Mouse (Mus musculus): Measurements from ENCODE around the gene Vgll3. TPM values are rescaled to one million over a fixed set of nuclear protein-coding genes. Genes with fewer than 3 reads are reported as not detected.

Gene Vgll3
- 0.47 and 0.60 TPM in 2 replicates for polyA plus RNA-seq (2014; fragmentation: Nextera tagmentation; extraction: Ambion mirVana)

DNA sequence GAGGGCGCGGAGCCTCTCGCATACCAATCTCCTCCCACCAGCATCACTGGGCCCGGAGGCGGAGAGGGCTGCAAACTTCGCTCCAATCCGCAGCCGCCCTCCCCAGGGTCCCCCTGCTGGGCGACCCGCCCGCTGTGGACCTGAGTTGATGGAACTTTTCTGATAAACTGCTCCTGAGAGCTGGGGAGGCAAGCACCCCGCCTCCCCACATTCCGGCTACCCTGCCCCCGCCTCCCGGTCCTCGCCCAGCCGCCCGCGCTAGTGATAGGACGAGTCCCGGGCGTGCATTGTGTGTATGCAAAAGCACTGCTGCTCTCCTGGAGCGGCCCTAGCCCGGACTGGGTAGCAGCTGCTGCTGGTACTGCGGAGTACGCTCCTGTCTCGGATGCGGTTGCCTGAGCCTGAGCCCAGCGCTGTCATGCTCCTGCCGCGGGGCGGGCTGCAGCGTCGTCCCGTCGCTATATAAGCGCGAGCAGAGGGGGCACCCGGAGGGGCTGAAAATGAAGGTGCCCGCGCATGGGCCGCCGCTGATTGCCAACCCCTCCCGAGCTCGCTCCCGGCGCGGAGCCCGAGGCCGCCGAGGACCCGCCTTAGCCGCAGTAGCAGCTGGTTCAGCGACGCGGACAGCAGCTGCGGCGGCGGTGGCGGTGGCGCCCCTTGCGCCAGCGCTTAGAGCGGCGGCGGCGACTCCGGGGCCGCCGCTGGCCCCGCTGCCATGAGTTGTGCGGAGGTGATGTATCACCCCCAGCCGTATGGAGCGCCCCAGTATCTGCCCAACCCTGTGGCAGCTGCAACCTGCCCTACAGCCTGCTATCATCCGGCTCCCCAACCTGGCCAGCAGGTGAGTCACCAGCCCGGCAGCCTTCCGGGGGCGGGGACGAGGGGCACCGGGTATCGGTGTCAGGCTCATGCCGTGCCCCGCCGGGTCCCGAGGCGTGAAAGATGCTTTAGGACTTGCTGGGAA lies at the start of gene Vgll3:
Vgll3 (plus strand) TSS at position 340 of the 964 bp plus-strand sequence.
- Histone ChIP-seq H3K36me3 (ENCODE audit: control insufficient read depth, insufficient read depth, low read length) (no peaks in the 10 kb centered on the region), H3K4me1 (replicated peaks; ENCODE audit: control insufficient read depth, insufficient read depth, low read length) (peaks cover 3% of the 10 kb centered on the region; the same call in 1 of the 2 replicates), H3K27ac (ENCODE audit: low read depth, low read length) (no peak within 1 kb of the TSS), H3K9me3 (ENCODE audit: control insufficient read depth, low read length) (no peaks in the 10 kb centered on the region), H3K9ac (ENCODE audit: low read depth, low read length) (no peak within 1 kb of the TSS), H3K4me2 (peak within 1 kb of the TSS; percentile 83), H3K27me3 (replicated peaks; ENCODE audit: control insufficient read depth, insufficient read depth, low read length) (peaks cover 19% of the 10 kb centered on the region), H3K4me3 (ENCODE audit: low read depth, low read length) (peak within 1 kb of the TSS; percentile 54)
- peak; percentile 51 for DNase-seq (ENCODE audit: low spot score)
- under 1% methylated on average over 84 of the region's 86 CpGs for WGBS
- ATAC-seq (replicated peaks; ENCODE audit: low FRiP score) = peak; percentile 86

DNA sequence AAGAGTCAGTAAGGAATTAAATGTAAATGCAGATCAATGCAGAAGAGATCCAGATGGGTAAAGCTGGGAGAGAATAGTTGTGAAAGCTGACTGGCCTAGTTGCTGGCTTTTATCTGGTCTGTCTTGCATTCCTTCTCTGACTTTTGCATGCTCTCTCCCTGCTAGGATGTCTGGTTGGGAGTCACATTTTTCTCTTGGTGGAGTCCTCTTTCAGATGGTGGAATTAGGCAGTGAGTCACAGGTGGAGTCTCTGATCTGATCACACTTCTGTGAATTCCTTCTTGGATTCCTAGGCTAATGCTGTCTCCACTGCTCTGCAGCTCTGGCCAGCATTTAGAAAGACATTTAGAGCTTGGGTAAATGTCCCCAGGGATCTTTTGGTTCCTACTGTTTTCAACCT lies 49.1 kb upstream of the Vgll3 start:
- Histone ChIP-seq H3K4me1 (replicated peaks; ENCODE audit: control insufficient read depth, insufficient read depth, low read length) (no peaks in the 10 kb centered on the region), H3K9me3 (ENCODE audit: control insufficient read depth, low read length) (no peaks in the 10 kb centered on the region), H3K4me3 (ENCODE audit: low read depth, low read length) (no peak overlapping the region), H3K36me3 (ENCODE audit: control insufficient read depth, insufficient read depth, low read length) (no peaks in the 10 kb centered on the region), H3K9ac (ENCODE audit: low read depth, low read length) (no peak overlapping the region), H3K4me2 (no peak overlapping the region), H3K27me3 (replicated peaks; ENCODE audit: control insufficient read depth, insufficient read depth, low read length) (no peaks in the 10 kb centered on the region), H3K27ac (ENCODE audit: low read depth, low read length) (no peak overlapping the region)
- no peak for DNase-seq (ENCODE audit: low spot score)
- no peak for ATAC-seq (replicated peaks; ENCODE audit: low FRiP score)

DNA sequence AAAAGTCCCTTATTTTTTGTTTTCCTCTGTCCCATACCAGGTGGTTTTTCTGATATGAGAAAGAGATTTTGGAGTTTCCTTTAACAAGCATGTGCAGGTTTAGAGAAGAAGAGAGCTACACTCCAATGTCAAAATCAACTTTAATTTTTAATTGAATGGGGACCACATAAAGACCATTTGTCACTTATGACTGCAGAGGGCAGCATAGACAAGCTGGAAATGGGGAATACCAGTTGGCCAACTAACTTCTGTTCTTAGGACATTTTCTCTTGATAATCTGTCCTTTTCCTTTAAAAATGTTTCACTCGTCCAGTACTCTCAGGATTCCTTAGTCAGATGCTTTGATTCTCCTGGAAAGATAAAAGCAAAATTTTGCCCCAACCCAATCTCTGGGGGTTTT lies 29.1 kb upstream of the Vgll3 start:
- Histone ChIP-seq H3K36me3 (ENCODE audit: control insufficient read depth, insufficient read depth, low read length) (no peaks in the 10 kb centered on the region), H3K9ac (ENCODE audit: low read depth, low read length) (no peak overlapping the region), H3K4me3 (ENCODE audit: low read depth, low read length) (no peak overlapping the region), H3K4me1 (replicated peaks; ENCODE audit: control insufficient read depth, insufficient read depth, low read length) (no peaks in the 10 kb centered on the region), H3K27ac (ENCODE audit: low read depth, low read length) (no peak overlapping the region), H3K27me3 (replicated peaks; ENCODE audit: control insufficient read depth, insufficient read depth, low read length) (no peaks in the 10 kb centered on the region), H3K9me3 (ENCODE audit: control insufficient read depth, low read length) (no peaks in the 10 kb centered on the region), H3K4me2 (no peak overlapping the region)
- ATAC-seq (replicated peaks; ENCODE audit: low FRiP score) (no peak), DNase-seq (ENCODE audit: low spot score) (no peak)
- 48% methylated on average over 1 of the region's 1 CpGs for WGBS

DNA sequence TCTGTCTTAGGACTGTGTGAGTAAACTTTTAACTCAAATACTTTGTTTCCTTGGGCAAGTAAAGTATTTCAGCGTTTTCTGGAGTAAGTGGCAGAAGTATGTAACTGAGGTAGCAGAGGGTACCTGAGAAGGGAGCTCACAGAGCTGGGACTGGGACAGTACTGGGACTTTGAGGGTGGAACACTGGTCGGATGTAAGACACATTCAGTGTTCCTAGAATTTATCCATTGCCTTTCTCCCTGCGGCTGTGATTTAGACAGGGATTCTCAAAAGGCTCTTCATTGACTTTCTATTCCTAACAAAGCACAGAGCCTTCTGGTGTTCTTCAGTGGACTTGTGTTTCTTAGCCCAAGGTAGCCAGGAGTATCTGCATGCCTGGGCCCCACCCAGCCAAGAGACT lies 1.0 kb downstream of the Vgll3 start:
- DNase-seq (ENCODE audit: low spot score) = no peak
- Histone ChIP-seq H3K36me3 (ENCODE audit: control insufficient read depth, insufficient read depth, low read length) (no peaks in the 10 kb centered on the region), H3K4me3 (ENCODE audit: low read depth, low read length) (no peak overlapping the region), H3K9ac (ENCODE audit: low read depth, low read length) (no peak overlapping the region), H3K4me2 (no peak overlapping the region), H3K27me3 (replicated peaks; ENCODE audit: control insufficient read depth, insufficient read depth, low read length) (peaks cover 19% of the 10 kb centered on the region), H3K4me1 (replicated peaks; ENCODE audit: control insufficient read depth, insufficient read depth, low read length) (peaks cover 3% of the 10 kb centered on the region; the same call in 1 of the 2 replicates), H3K27ac (ENCODE audit: low read depth, low read length) (no peak overlapping the region), H3K9me3 (ENCODE audit: control insufficient read depth, low read length) (no peaks in the 10 kb centered on the region)
- no peak for ATAC-seq (replicated peaks; ENCODE audit: low FRiP score)
- 21% methylated on average over 3 of the region's 3 CpGs for WGBS

DNA sequence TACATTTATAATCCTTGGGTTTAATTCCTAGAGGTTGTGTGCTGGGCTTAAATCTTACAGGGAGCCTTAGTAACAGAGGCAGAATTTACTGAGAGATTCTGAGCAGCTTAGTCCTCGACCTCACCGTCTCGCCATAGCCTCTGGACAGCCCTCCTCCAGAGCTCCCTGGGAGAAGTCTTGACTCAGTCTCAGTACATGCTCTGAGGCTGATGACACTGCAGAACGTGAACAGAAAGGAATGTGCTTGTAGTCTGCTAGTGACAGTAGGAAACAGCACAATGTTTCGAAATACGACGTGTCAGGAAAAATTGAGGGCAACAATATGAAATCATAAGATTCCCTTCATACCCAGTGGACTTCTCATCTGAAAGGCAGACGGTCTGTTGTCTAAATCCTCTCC lies 3.7 kb downstream of the Vgll3 start:
- peaks cover 19% of the 10 kb centered on the region for H3K27me3 ChIP-seq (replicated peaks; ENCODE audit: control insufficient read depth, insufficient read depth, low read length)
- 67% methylated on average over 8 of the region's 8 CpGs for WGBS
- DNase-seq (ENCODE audit: low spot score) = no peak
- peaks cover 3% of the 10 kb centered on the region; the same call in 1 of the 2 replicates for H3K4me1 ChIP-seq (replicated peaks; ENCODE audit: control insufficient read depth, insufficient read depth, low read length)
- no peaks in the 10 kb centered on the region for H3K36me3 ChIP-seq (ENCODE audit: control insufficient read depth, insufficient read depth, low read length)
- H3K9me3 ChIP-seq (ENCODE audit: control insufficient read depth, low read length) = no peaks in the 10 kb centered on the region
- no peak overlapping the region for H3K9ac ChIP-seq (ENCODE audit: low read depth, low read length)
- no peak overlapping the region for H3K27ac ChIP-seq (ENCODE audit: low read depth, low read length)
- H3K4me2 ChIP-seq = no peak overlapping the region
- H3K4me3 ChIP-seq (ENCODE audit: low read depth, low read length) = no peak overlapping the region
- no peak for ATAC-seq (replicated peaks; ENCODE audit: low FRiP score)

DNA sequence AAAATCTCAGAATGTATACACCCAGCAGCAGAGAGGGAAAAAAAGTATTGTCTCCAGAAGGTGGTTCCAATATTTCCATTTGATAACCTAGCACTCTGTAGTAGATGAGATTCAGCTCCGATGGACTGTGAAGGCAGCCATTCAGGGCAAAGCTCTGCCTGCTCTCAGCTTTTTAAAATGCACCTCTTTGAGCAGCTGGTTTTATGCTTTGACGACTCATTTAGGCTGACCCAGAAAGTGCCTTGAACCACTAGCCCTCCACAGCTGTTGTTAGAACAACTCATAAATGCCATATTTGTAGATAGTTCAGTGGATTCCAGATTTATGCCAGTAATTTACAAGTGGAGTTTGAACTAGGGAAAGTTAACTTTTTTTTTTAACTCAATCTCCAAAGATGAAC lies 5.7 kb downstream of the Vgll3 start:
- no peak for DNase-seq (ENCODE audit: low spot score)
- H3K36me3 ChIP-seq (ENCODE audit: control insufficient read depth, insufficient read depth, low read length) = no peaks in the 10 kb centered on the region
- WGBS = 73% methylated on average over 2 of the region's 2 CpGs

DNA sequence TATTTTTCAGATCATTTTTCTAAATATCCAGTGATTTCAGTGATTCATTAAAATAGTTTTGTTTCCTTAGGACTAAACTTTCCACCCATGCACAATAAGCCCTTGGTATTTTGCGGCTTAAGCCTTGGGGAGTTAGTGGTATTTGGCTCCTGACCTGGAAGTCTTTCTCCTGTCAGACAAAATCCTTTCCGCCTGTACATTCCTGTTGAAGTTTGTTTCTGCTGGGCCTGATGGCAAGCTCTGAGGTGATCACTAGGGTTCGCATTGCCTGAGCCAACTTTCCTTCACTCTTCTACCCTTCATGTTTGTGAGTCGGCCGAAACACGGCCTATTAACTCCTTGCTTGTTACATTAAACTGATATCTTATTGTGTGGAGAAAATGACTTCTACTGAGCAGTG lies 8.7 kb downstream of the Vgll3 start:
- 84% methylated on average over 6 of the region's 6 CpGs for WGBS
- Histone ChIP-seq H3K9me3 (ENCODE audit: control insufficient read depth, low read length) (no peaks in the 10 kb centered on the region), H3K4me1 (replicated peaks; ENCODE audit: control insufficient read depth, insufficient read depth, low read length) (no peaks in the 10 kb centered on the region), H3K27me3 (replicated peaks; ENCODE audit: control insufficient read depth, insufficient read depth, low read length) (no peaks in the 10 kb centered on the region), H3K4me3 (ENCODE audit: low read depth, low read length) (no peak overlapping the region), H3K4me2 (no peak overlapping the region), H3K9ac (ENCODE audit: low read depth, low read length) (no peak overlapping the region), H3K27ac (ENCODE audit: low read depth, low read length) (no peak overlapping the region), H3K36me3 (ENCODE audit: control insufficient read depth, insufficient read depth, low read length) (no peaks in the 10 kb centered on the region)
- no peak for ATAC-seq (replicated peaks; ENCODE audit: low FRiP score)
- DNase-seq (ENCODE audit: low spot score) = no peak

More for the DNA sequence above, 5.7 kb downstream of the Vgll3 start:
- Histone ChIP-seq H3K4me2 (no peak overlapping the region), H3K4me1 (replicated peaks; ENCODE audit: control insufficient read depth, insufficient read depth, low read length) (no peaks in the 10 kb centered on the region; the same call in 1 of the 2 replicates), H3K27me3 (replicated peaks; ENCODE audit: control insufficient read depth, insufficient read depth, low read length) (peaks cover 5% of the 10 kb centered on the region), H3K4me3 (ENCODE audit: low read depth, low read length) (no peak overlapping the region), H3K9ac (ENCODE audit: low read depth, low read length) (no peak overlapping the region), H3K9me3 (ENCODE audit: control insufficient read depth, low read length) (no peaks in the 10 kb centered on the region), H3K27ac (ENCODE audit: low read depth, low read length) (no peak overlapping the region)
- no peak for ATAC-seq (replicated peaks; ENCODE audit: low FRiP score)

DNA sequence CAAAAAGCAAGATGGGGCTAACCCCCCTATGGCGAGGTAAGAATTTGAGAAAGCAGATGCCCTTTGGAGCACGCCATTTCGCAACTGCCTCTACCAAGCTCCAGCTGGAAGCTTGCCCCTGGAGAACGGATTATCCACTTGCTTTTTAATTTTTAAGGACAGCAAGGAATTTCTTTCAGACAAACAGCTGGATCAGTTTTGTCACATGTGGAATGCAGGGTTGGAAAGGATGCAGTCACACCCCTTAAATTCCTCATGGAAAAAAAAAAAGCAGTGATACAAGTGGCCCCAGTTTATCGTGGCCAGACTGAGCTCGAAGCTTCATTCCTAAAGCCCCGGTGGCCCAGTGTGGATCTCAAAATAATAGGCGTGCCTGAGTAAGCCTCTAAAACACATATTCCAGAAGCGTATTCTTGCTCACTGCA lies 13.1 kb downstream of the Vgll3 start:
- no peaks in the 10 kb centered on the region for H3K9me3 ChIP-seq (ENCODE audit: control insufficient read depth, low read length)
- no peak overlapping the region for H3K9ac ChIP-seq (ENCODE audit: low read depth, low read length)
- H3K4me3 ChIP-seq (ENCODE audit: low read depth, low read length) = no peak overlapping the region
- no peaks in the 10 kb centered on the region for H3K36me3 ChIP-seq (ENCODE audit: control insufficient read depth, insufficient read depth, low read length)
- H3K4me1 ChIP-seq (replicated peaks; ENCODE audit: control insufficient read depth, insufficient read depth, low read length) = no peaks in the 10 kb centered on the region
- DNase-seq (ENCODE audit: low spot score) (no peak), ATAC-seq (replicated peaks; ENCODE audit: low FRiP score) (no peak)
- no peaks in the 10 kb centered on the region for H3K27me3 ChIP-seq (replicated peaks; ENCODE audit: control insufficient read depth, insufficient read depth, low read length)
- no peak overlapping the region for H3K4me2 ChIP-seq
- no peak overlapping the region for H3K27ac ChIP-seq (ENCODE audit: low read depth, low read length)
- 85% methylated on average over 9 of the region's 9 CpGs for WGBS

DNA sequence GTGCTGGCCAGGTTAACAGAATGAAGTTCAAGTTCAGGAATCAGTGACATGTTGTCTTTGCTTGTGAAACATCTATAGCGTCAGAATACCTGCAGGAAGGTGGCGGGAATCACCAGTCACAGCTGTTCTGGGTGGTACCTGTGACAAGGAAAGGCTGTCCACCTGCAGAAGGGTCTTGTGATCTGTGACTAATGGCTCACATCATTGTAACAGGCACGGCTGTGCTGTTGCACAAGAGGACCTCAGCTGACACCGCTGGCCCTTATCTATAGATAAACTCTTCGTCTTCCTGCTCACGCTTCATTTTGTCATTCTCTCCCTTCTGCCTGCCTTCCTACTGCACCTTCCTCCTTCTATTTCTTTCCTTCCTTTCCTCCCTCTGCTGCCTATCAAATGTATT lies 14.0 kb downstream of the Vgll3 start:
- WGBS = 78% methylated on average over 6 of the region's 6 CpGs
- H3K9me3 ChIP-seq (ENCODE audit: control insufficient read depth, low read length) = no peaks in the 10 kb centered on the region
- ATAC-seq (replicated peaks; ENCODE audit: low FRiP score) = no peak

More for the DNA sequence above, 14.0 kb downstream of the Vgll3 start:
- DNase-seq (ENCODE audit: low spot score) = no peak
- H3K9ac ChIP-seq (ENCODE audit: low read depth, low read length) = no peak overlapping the region
- no peaks in the 10 kb centered on the region for H3K27me3 ChIP-seq (replicated peaks; ENCODE audit: control insufficient read depth, insufficient read depth, low read length)
- H3K27ac ChIP-seq (ENCODE audit: low read depth, low read length) = no peak overlapping the region
- H3K4me1 ChIP-seq (replicated peaks; ENCODE audit: control insufficient read depth, insufficient read depth, low read length) = no peaks in the 10 kb centered on the region
- H3K4me3 ChIP-seq (ENCODE audit: low read depth, low read length) = no peak overlapping the region
- H3K36me3 ChIP-seq (ENCODE audit: control insufficient read depth, insufficient read depth, low read length) = no peaks in the 10 kb centered on the region
- H3K4me2 ChIP-seq = no peak overlapping the region
